In genomic region chr6:39447429-39448185, GRCm38 (mm10) we compare ENCODE assay signal across 14 mouse cellular contexts. TPM values are rescaled to one million over a fixed set of nuclear protein-coding genes. Genes with fewer than 3 reads are reported as not detected.
A peak's percentile ranks its signal among the peaks of the same experiment; 100 is the strongest.
DNase-seq lines count a peak whose midpoint lies in the region; TF ChIP-seq lines count a peak whose summit lies in the region.
"Had no signal": no experiment of that assay in that cellular context is flagged by ENCODE, and none has a peak within 500 bp of the region (broad histone marks: within the 10 kb centered on the region; RNA-seq: fewer than 3 reads in every experiment).

No protein-coding gene starts in this region.

- peaks cover 78% of the 10 kb centered on the region for H3K4me1 ChIP-seq in E14TG2a.4 (replicated peaks; ENCODE audit: low read depth, low read length)
- H3K4me1 ChIP-seq: lung, embryonic 15.5 days had no signal

- H3K9me3 ChIP-seq in E14TG2a.4 (ENCODE audit: low read length) = no peaks in the 10 kb centered on the region
- H3K9me3 ChIP-seq: lung, embryonic 15.5 days had no signal

- H3K27me3 ChIP-seq in E14TG2a.4 (ENCODE audit: insufficient read depth, low read length) = no peaks in the 10 kb centered on the region
- H3K27me3 ChIP-seq: lung, embryonic 15.5 days had no signal

- no peaks in the 10 kb centered on the region for H3K36me3 ChIP-seq in E14TG2a.4 (ENCODE audit: insufficient read depth, low read length)
- H3K36me3 ChIP-seq: lung, embryonic 15.5 days had no signal

- TF ChIP-seq CTCF in E14TG2a.4 (conservative IDR thresholded peaks at IDR 0.05; ENCODE audit: low read length) = no peak

- DNase-seq in left cerebral cortex, adult 11 months (ENCODE audit: low spot score) = peak; percentile 48
- DNase-seq in left cerebral cortex, postnatal 10 days (ENCODE audit: extremely low spot score in 1 of 2, low spot score in 2 of 2) = no peak
- peak; percentile 30 for DNase-seq in adipocyte (ENCODE audit: low spot score)
- peak; percentile 12 to 48 for DNase-seq in left cerebral cortex, postnatal 14 days (ENCODE audit: low spot score in 2 of 2)
- DNase-seq in ovary, postnatal 36 days (ENCODE audit: low spot score) = no peak
- DNase-seq in heart, adult 18-20 months = no peak
- no peak for DNase-seq in embryo, embryonic 10.5 days (ENCODE audit: low spot score)
- DNase-seq: cerebellum, adult 18-20 months; gastrocnemius, postnatal 10 days; kidney, adult 9 months; spleen, adult 18-20 months; thymus, postnatal 14 days had no signal

- peak overlapping the region; percentile 52 for H3K4me3 ChIP-seq in E14TG2a.4 (replicated peaks; ENCODE audit: low read length)
- H3K4me3 ChIP-seq: lung, embryonic 15.5 days had no signal

- intact Hi-C loops in left cerebral cortex, postnatal 10 days (cut with DNase I) = no loop called here
- intact Hi-C loops in left cerebral cortex, postnatal 14 days (cut with DNase I) = no loop called here

RNA-seq across cellular contexts. Expression of gene Mkrn1, which starts 27.3 kb away (rescaled TPM):
- 100 to 1,000 TPM; 174 to 180 TPM for total RNA-seq in left cerebral cortex, postnatal 10 days (2021)
- total RNA-seq in left cerebral cortex, postnatal 14 days (2021) = 100 to 1,000 TPM; 161 to 180 TPM
- 10 to 100 TPM; 60.2 to 65.0 TPM for total RNA-seq in heart, adult 18-20 months (2021)

Comparison
In these comparisons a context has a peak if more than half of its experiments do, and no peak if none do; other contexts are left out.
1. DNase-seq: peak in left cerebral cortex, adult 11 months (single experiment), adipocyte (single experiment) and left cerebral cortex, postnatal 14 days (2 of 2); none in left cerebral cortex, postnatal 10 days (0 of 2), ovary, postnatal 36 days (single experiment), heart, adult 18-20 months (0 of 2) and embryo, embryonic 10.5 days (single experiment).